Mouse (Mus musculus) layer of hippocampus, postnatal 10 days (tissue): ENCODE data around the gene Ripor2. TPM values are rescaled to one million over a fixed set of nuclear protein-coding genes. Genes with fewer than 3 reads are reported as not detected.

Experiments used
- DNase-seq, 2 experiments: peaks; one replicate each; pipeline ENCODE4 v3.0.0; 2021; ENCODE audit warnings: low spot score in 2 of 2
- total RNA-seq, 2 experiments: library from RNA; stranded (reverse); gene quantifications; 2 replicates each; pipeline ENCODE4 v1.2.3; 2021

Gene Ripor2
- total RNA-seq, 2 experiments from 2014 or later, result 70.4 to 73.3 TPM

DNA sequence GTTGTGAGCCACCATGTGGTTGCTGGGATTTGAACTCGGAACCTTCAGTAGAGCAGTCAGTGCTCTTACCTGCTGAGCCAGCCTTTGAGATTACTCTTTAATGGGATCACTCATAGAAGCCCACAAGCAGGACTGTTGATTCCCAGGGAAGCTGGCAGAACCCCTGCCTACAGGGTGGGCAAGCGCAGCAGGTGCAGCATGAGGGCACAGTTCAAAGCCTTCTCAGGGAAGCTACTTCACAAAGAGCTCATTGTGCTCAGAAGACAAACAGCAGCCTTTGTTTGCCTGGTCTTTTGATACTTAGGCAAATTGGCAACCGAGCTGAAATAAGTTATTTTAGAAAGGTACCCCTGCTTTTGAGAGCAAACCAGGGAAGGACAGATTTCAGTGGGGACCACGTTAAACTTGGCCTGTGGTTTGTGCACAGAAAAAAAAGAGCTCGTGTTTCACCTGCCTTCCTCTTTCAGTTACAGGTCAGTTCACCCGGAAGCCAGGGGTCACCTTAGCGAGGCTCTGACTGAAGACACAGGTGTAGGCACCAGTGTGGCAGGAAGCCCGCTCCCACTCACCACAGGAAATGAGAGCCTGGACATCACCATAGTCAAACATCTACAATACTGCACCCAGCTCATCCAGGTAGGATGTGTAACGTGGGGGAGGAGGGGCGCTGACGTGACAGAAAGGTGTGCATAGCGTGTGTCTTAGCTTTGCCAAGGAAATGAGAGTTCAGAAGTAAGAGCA is 127.8 kb downstream of the Ripor2 start:
- DNase-seq, result no peak

DNA sequence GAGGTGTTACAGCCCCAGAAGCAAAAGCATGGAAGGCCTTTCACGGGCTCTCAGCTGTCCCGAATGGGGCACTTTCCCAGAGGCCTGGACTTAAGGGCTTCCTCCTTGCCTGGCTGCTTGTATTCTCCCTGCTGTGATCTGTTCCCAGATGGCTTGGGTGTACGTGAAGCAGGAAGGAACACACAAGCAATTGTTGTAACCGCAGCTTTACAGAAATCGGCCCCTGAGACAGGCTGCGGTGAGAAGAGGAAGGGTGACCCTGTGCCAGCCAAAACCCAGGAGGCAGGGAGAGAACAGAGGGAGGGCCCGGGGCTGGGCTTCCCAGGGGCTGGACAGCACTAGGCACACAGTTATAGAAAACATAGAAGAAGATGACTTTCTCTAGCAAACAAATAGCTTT is 129.0 kb downstream of the Ripor2 start:
- DNase-seq, result no peak

DNA sequence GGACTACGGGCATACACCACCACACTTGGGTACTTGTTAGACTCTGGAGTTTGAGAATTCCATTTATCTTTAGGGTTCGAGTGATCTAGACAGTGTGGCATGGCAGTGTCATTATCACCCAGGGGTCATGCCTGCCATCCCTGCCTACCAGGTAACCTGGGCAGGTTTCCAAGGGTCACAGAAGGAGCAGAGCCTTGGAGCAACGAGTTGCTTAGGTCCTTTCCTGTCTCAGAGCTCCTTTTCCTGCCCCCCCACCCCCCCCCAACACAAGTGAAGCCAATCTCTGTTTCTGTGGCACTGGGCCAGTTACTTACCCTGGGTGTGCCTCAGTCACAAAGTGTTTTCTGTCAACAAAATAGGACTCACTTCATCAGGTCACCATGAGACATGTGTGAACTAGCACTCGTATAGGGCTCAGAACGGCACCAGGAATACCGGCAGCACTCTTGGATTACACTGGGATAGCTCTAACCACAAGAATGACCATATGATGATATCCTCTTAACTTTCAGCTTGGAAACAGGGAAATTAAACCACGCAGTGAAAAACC is 130.7 kb downstream of the Ripor2 start:
- DNase-seq, result no peak

DNA sequence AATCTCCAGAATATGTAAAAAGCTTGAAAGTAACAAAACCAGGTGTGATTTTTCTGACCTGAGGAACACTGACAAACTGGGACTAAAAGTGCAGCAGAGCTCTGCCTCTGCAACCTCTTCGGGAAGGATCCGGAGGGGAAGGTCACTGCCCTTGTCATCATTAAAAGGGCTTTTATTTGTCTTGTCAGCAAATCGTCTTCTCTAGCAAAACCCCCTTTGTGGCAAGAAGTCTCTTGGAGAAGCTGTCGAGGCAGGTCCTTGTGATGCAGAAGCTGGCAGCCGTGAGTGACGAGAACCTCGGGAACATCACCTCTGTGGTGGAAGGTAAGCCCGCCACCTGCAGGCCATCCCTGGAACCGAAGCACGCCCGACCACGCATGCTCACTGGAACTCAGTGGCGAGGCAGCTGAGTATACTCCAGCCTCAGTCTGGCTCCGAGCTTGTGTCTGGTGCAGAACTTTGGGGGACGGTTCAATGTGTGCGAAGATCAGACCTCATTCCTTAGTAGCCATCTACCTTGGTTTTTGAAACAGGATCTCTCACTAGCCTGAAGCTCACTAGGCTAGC is 131.5 kb downstream of the Ripor2 start:
- DNase-seq, result peak; percentile 92 to 95

DNA sequence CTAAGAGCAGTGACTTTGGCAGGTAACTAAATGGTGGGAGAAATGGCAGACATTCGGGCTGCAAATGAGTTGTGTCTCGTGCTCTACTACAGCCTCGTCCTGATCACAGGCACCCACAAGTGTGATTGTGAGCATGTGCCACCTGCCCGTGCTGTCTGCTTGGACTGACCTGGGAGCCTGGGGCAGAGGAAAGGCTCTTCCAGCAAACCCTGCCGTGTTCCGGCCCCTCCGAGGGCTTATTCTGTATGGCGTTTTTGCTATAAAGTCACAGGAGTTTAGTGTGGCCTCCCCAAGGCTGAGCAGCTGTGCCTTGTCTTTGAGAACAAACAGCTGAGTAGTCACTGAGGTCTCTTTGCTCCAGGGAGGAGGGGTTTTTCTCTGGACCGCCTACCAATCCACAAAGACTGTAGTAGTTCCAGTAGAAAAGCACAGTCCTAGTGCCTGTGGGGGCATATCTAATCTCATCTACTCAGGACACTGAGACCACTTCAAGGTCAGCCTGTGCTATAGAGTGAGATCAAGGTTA is 132.4 kb downstream of the Ripor2 start:
- no peak for DNase-seq

DNA sequence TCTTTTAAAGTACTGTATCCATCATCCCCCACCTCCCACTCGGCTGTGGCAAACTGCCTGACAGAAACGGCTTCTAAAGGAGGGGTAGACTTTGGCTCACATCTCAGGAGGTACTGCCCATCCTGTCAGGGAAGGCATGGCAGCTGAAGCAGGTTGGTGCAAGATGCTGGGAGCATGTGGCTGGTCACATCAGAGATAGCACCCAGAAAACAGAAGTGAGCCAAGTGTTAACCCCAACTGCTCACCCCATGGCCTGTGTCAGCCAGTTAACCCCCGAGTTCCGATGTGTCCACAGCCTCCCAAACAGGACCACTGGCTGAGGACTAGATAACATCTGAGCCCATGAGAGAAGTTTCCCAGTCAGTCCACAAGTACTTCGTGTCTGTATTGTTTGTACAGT is 133.6 kb downstream of the Ripor2 start:
- no peak for DNase-seq

DNA sequence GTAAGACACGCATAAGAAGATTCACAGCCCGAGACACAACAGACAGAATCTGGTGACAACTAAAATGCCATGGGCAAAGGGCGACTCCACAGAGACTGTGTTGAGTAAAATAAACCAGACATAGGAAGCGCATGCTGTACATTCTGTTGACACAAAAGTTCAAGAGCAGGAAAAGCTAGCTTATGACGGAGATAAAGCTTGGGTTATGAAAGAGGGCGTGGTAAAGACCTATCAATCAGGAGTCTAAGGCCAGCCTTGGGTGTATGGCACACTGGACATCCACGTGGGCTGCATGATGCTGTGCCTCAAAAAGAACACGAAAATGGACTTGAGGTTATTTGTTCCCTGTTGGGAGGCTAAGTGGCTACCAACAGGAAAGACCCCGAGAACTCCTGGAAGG is 134.5 kb downstream of the Ripor2 start:
- DNase-seq, result no peak

DNA sequence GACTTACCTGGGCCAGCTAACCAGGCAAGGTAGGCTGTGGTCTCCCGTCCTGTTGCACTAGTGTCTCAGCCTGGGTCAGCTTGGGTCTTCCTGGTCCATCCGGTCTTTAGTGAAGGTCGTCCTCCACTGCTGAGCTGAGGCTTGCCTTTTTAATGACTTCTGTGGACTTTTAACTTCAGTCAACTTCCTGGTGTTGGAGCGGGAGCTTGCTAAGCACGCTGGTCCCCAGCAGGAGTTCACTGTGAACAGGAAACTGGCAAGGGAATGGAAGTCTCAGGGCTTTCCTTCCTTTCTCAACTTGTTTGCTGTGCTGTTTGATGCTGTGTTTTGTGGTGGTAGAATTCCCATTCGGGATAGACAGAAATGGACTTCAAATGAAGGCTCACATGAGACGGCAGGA is 135.7 kb downstream of the Ripor2 start:
- no peak for DNase-seq

DNA sequence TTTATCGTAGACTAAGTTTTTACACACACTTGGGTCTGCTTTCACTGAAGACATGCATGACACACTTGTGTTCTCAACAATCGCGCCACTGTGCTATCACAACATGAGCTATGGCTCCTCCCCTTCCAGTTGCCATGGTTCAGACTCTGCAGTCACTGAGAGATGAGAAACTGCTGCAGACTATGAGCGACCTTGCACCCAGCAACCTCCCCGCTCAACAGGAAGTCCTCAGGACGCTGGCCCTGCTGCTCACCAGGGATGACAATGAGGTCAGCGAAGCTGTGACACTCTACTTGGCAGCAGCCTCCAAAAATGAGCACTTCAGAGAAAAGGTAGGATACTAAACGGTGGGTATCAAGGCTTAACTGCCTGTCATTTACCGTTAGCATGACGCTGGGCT is 139.5 kb downstream of the Ripor2 start:
- no peak for DNase-seq

DNA sequence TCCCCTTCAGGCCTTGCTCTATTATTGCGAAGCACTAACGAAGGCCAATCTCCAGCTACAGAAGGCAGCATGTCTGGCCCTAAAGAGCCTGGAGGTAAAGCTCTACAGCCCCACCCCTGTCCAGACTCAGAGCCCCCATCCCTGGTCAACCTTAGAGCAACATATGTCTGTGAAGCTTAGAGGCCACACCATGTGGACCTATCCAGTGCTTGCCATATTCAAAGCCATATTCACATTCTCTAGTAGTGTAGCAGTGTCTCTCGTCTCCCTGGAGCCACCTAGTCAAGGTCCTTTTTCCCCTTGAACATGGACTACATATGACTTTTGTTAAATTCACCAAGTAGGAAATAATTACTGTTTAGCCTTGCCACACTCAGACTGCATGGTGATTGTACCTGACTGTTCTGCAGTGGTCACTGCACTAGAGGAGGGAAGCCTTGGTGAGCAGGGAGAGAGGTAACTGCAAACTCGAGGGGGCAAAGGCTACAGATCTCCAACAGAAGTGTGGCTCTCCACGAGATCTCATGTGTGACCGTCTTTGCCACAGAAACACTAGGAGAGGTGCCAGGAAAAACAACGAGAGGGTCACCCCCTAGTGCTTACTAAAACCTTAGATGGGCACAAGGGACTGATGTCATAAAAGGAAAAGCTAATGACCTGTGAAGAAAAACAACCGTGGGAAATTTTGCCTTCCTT is 141.9 kb downstream of the Ripor2 start:
- DNase-seq, result no peak

DNA sequence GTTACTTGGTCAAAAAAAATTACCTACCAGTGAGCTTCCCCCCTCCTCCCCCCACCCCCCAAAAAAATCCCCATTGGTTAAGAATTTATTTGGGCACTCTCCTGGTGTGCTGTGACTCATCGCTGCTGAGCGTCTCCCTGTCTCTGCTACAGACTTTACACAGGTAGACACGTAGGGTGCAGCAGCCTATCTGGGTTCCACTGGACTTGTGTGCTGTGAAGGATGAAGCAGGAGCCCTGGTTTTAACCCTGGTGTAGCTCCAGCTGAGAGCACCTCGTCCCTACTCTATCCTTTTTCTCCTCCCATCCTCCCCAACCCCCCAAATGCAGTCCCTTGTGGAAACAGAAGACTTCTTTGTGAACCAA is 142.4 kb downstream of the Ripor2 start:
- no peak for DNase-seq

DNA sequence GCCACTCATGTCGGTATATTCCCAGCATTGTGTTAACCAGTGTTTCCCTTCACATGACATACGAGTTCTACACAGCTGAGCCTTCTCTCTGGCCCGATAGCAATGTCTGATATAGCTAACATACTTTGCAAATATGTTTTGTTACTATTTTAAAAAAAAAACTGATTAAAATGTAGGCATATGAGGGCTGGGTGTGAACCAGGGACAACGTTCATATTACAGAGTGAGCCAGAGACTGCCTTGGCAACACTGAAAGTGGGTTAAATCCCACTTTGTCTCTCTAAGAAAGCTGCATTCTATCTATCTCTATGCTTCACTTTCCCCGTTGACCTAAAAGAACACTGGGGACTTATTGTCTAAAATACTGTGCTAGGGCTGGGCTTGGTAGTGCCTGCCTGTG is 147.1 kb downstream of the Ripor2 start:
- DNase-seq, result no peak

DNA sequence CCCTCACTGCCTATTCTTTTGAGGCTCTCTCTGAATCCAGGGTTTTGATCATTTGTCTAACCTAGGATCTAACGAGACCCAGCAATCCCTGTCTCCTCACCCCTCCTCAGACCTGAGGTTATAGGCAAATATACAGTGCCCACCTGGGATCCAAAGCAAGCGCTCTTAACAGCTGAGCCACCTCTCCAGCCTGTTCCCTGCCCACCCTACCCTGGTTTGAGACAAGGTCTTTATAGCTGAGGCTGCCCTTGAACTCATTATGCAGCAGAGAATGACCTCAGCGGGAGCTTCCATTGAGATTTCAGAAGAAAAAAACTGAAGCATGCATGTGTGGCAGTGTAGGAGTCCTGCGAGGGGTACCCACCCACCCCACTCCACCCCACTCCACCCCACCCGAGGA is 152.5 kb downstream of the Ripor2 start:
- no peak for DNase-seq

DNA sequence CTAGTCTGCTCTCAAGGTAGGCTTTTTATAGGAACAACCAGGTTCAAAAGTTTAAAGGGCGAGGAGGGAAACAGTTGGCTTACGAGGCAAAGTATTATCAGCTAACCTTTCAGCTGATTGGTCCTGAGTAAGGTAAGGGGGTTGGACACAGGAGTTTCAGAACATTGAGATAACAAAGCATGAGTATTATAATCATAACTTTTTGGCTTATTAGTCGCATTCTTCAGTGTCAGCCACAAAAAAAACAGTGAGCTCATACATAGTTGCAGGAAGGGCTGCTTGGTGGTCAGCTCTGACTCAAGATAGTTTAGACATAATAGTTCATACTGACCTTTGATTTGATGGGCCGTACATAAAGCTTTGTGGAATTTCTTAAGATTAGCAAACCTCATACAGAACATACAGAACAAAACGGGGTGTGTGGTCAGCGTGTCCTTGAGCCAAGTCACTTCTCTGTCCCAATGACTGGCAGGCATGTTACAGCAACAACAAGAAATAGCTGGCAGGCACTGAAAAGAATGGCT is 153.7 kb downstream of the Ripor2 start:
- no peak for DNase-seq

DNA sequence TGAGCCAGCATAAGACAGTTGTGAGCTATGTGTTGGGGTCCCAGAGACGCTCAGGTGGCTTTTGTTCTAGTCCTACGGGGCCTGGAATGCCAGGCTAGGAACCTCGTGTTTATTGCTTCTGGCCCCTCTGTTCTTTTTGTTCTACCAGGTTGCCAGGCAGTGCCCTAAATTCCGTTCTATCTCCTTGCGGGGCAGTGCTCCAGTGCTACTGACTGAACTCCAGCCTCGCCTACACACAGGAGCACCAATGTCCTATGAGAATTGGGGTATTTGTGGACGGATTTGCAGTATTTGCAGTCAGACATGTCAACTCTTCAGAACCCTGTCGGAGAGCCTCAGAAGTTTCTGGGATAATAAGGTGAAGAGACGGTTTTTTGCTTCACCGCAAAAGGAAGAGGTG is 159.0 kb downstream of the Ripor2 start, which contains the start of gene Armh2:
Gene Armh2, plus strand, starts transcription at position 205 of the 400 bp plus-strand sequence.
- DNase-seq, result no peak

DNA sequence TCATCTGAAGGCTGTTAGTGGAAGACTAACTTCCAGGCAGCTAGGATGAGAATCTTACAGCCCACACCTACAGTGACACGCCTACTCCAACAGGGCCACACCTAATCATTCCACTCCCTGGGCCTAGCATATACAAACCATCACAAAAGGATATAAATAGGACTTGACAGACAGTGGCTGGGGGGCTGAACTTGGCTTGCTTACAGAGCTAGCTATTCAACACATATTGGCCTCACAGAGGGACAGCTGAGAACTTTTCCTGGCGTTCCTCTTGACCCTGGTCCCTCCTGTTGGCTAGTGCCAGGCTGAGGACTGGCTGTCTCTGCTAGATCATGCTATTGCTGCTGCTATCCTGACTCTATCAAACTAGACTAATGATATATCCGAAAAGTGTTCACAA is 165.8 kb downstream of the Ripor2 start:
- DNase-seq, result no peak

DNA sequence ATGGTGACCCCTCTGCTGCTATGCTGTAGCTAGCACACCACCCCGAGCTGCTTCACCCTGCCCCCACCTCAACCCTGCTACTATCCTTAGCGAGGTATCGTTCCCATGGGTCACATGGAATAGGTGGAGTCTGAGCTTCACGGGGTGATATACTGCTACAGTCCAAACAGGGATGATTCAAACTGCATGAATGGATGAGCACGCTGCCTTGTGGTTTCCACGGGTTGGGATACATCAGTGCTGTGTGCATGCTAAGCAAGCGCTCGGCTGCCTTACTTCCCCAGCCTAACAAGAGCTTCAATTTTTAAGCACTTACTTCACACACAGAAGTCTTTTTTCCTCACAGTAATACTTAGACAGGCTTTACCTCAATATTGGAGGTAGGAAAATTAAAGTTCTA is 168.8 kb downstream of the Ripor2 start:
- no peak for DNase-seq

DNA sequence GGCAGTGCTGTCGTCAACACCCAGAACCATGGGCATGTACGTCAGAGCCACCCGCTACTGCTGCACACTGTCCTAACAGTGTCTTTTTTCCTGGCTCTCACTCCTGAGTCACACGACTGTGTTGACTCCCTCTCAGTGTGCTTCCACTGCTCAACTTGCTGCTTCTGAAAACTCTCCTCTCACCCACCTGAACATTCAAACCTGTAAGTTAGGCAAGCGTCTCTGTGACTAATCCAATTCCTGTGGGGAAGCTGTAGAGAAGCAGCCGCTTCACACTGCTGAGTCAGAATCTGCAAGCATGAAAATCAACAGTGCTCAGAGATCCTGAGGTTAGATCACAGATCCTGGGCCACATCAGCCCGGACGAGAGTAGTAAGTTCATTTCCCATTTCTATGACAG is 169.4 kb downstream of the Ripor2 start:
- DNase-seq, result no peak

DNA sequence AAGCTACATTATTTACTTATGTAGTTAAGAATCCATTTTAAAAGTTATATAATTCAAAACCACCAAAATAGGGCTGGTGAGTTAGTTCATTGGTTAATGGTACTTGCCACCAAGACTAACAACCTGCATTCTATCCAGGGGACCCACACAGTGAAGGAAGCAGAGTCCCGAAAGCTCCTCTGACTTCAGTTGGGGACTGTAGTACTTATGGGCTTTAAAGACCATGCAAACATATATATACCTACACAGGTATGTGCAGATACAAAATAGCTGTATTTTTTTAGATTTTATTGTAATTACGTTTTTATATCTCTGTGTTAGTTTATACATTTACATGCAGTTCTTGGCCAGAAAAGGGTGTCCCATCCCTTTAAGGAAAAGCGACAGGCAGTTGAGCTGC is 174.8 kb downstream of the Ripor2 start:
- no peak for DNase-seq

DNA sequence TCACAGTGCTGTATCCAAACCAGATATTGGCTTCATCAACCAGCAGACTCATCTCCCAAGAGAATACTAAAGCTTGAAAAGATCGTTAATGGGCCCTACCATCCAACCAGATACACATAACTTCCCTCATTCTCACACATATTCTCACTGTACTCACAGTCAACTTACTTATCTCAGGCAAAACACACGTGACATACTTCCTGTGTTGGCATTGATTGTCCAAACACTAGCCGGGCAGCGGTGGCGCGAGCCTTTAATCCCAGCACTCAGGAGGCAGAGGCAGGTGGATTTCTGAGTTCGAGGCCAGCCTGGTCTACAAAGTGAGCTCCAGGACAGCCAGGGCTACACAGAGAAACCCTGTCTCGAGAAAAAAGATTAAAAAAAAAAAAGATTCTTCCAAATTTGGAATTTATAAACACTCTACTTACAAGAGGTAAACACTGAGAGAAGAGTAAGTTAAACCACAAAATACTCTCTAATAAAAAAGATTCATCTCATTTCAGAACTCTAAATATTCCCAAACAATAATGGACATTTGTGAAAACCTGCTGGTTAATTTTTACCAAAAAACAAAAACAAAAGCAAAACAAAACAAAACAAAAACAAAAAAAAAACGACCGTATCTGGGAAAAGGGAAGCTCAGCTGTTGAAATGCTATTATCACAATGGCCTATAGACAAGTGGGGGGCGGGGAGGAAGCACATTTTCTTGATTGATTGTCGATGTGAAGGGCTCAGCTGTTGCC is 176.0 kb downstream of the Ripor2 start:
- no peak for DNase-seq

DNA sequence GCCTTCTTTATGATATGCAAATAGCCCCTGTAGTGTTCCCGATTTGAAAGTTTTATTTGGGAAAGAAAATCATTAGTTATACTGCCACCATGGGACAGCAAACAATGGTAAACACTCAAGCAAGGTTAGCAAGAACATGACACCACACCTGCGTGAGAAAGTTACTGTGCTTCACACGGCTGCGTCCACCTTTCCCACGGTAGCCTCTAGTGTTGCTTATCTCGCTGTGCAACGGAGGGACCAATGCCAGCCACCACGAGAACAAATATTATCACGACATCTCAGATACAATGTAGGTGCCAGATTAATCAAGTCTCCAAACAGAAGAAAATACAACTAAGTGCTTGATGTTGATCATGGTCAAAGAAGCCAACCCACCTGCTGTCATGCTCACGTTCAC is 177.5 kb downstream of the Ripor2 start:
- DNase-seq, result no peak
